Mouse (Mus musculus): ENCODE data around the gene Sltm. TPM values are rescaled to one million over a fixed set of nuclear protein-coding genes. Genes with fewer than 3 reads are reported as not detected.

Sltm gene
- 61.0 and 61.7 TPM in 2 replicates for polyA plus RNA-seq (2016; fragmentation: Nextera tagmentation; extraction: Ambion mirVana)

- Histone ChIP-seq H3K36me3 (replicated peaks) (peaks cover 10% of the 10 kb centered on the region), H3K4me3 (peak within 1 kb of the TSS; percentile 89), H3K27me3 (ENCODE audit: poor library complexity, severe bottlenecking) (no peaks in the 10 kb centered on the region), H3K27ac (peak within 1 kb of the TSS; percentile 99), H3K9me3 (no peaks in the 10 kb centered on the region), H3K4me1 (peaks cover 21% of the 10 kb centered on the region)
- under 1% methylated on average over 74 of the region's 75 CpGs for WGBS
- peak; percentile 98 for DNase-seq (ENCODE audit: extremely low spot score, low spot score)
These were observed at the start of gene Sltm for GRCm38 (mm10) chr9:70542305-70543041. Gene Sltm (plus strand): TSS chr9:70542754.

- Histone ChIP-seq H3K27me3 (ENCODE audit: poor library complexity, severe bottlenecking) (no peaks in the 10 kb centered on the region), H3K4me1 (no peaks in the 10 kb centered on the region), H3K9me3 (no peaks in the 10 kb centered on the region), H3K4me3 (no peak overlapping the region), H3K27ac (no peak overlapping the region), H3K36me3 (replicated peaks) (peaks cover 83% of the 10 kb centered on the region)
- WGBS, result 97% methylated on average over 2 of the region's 2 CpGs
- no peak for DNase-seq (ENCODE audit: extremely low spot score, low spot score)
These were observed 49.5 kb upstream of the Sltm start for GRCm38 (mm10) chr9:70493038-70493437.

- DNase-seq (ENCODE audit: extremely low spot score, low spot score), result no peak
- peaks cover 72% of the 10 kb centered on the region for H3K36me3 ChIP-seq (replicated peaks)
- H3K9me3 ChIP-seq, result no peaks in the 10 kb centered on the region
- H3K4me1 ChIP-seq, result peaks cover 3% of the 10 kb centered on the region
- H3K4me3 ChIP-seq, result no peak overlapping the region
- no peaks in the 10 kb centered on the region for H3K27me3 ChIP-seq (ENCODE audit: poor library complexity, severe bottlenecking)
- no peak overlapping the region for H3K27ac ChIP-seq
These were observed 45.6 kb upstream of the Sltm start for GRCm38 (mm10) chr9:70496990-70497389.

- WGBS, result 46% methylated on average over 10 of the region's 10 CpGs
- DNase-seq (ENCODE audit: extremely low spot score, low spot score), result no peak
- Histone ChIP-seq H3K9me3 (no peaks in the 10 kb centered on the region), H3K4me1 (peaks cover 15% of the 10 kb centered on the region), H3K36me3 (replicated peaks) (peaks cover 31% of the 10 kb centered on the region), H3K4me3 (peak overlapping the region; percentile 98), H3K27me3 (ENCODE audit: poor library complexity, severe bottlenecking) (no peaks in the 10 kb centered on the region), H3K27ac (peak overlapping the region; percentile 99)
These were observed 40.1 kb upstream of the Sltm start for GRCm38 (mm10) chr9:70502284-70503014.

GRCm38 (mm10) chr9:70503015-70503603 lies 39.4 kb upstream of the Sltm start:
- peaks cover 25% of the 10 kb centered on the region for H3K36me3 ChIP-seq (replicated peaks)
- peaks cover 15% of the 10 kb centered on the region for H3K4me1 ChIP-seq
- H3K9me3 ChIP-seq, result no peaks in the 10 kb centered on the region
- peak; percentile 69 for DNase-seq (ENCODE audit: extremely low spot score, low spot score)
- H3K27me3 ChIP-seq (ENCODE audit: poor library complexity, severe bottlenecking), result no peaks in the 10 kb centered on the region
- peak overlapping the region; percentile 99 for H3K27ac ChIP-seq
- WGBS, result 0% methylated on average over 52 of the region's 70 CpGs
- peak overlapping the region; percentile 98 for H3K4me3 ChIP-seq

GRCm38 (mm10) chr9:70503626-70504041 lies 38.9 kb upstream of the Sltm start, which contains the start of gene Rnf111:
Gene Rnf111 (minus strand): TSS chr9:70503725.
- peaks cover 15% of the 10 kb centered on the region for H3K4me1 ChIP-seq
- peaks cover 20% of the 10 kb centered on the region for H3K36me3 ChIP-seq (replicated peaks)
- peak; percentile 94 for DNase-seq (ENCODE audit: extremely low spot score, low spot score)
- under 1% methylated on average over 45 of the region's 45 CpGs for WGBS
- no peaks in the 10 kb centered on the region for H3K27me3 ChIP-seq (ENCODE audit: poor library complexity, severe bottlenecking)
- H3K4me3 ChIP-seq, result peak within 1 kb of the TSS; percentile 98
- H3K27ac ChIP-seq, result peak within 1 kb of the TSS; percentile 99
- no peaks in the 10 kb centered on the region for H3K9me3 ChIP-seq

GRCm38 (mm10) chr9:70506186-70506585 lies 36.4 kb upstream of the Sltm start:
- no peaks in the 10 kb centered on the region for H3K27me3 ChIP-seq (ENCODE audit: poor library complexity, severe bottlenecking)
- H3K27ac ChIP-seq, result no peak overlapping the region
- peaks cover 3% of the 10 kb centered on the region for H3K36me3 ChIP-seq (replicated peaks)
- WGBS, result 82% methylated on average over 2 of the region's 2 CpGs
- H3K4me1 ChIP-seq, result peaks cover 15% of the 10 kb centered on the region
- DNase-seq (ENCODE audit: extremely low spot score, low spot score), result no peak
- H3K9me3 ChIP-seq, result no peaks in the 10 kb centered on the region
- no peak overlapping the region for H3K4me3 ChIP-seq

- Histone ChIP-seq H3K9me3 (no peaks in the 10 kb centered on the region), H3K27ac (no peak overlapping the region), H3K4me1 (peaks cover 13% of the 10 kb centered on the region), H3K36me3 (replicated peaks) (no peaks in the 10 kb centered on the region), H3K4me3 (no peak overlapping the region), H3K27me3 (ENCODE audit: poor library complexity, severe bottlenecking) (no peaks in the 10 kb centered on the region)
- WGBS, result 80% methylated on average over 8 of the region's 8 CpGs
- DNase-seq (ENCODE audit: extremely low spot score, low spot score), result no peak
These were observed 35.8 kb upstream of the Sltm start for GRCm38 (mm10) chr9:70506787-70507186.

- Histone ChIP-seq H3K36me3 (replicated peaks) (no peaks in the 10 kb centered on the region), H3K9me3 (no peaks in the 10 kb centered on the region), H3K27ac (no peak overlapping the region), H3K27me3 (ENCODE audit: poor library complexity, severe bottlenecking) (no peaks in the 10 kb centered on the region), H3K4me1 (no peaks in the 10 kb centered on the region), H3K4me3 (no peak overlapping the region)
- no peak for DNase-seq (ENCODE audit: extremely low spot score, low spot score)
- WGBS, result 87% methylated on average over 4 of the region's 4 CpGs
These were observed 32.5 kb upstream of the Sltm start for GRCm38 (mm10) chr9:70509906-70510525.

- H3K4me3 ChIP-seq, result no peak overlapping the region
- DNase-seq (ENCODE audit: extremely low spot score, low spot score), result no peak
- H3K36me3 ChIP-seq (replicated peaks), result no peaks in the 10 kb centered on the region
- H3K27ac ChIP-seq, result no peak overlapping the region
- H3K27me3 ChIP-seq (ENCODE audit: poor library complexity, severe bottlenecking), result no peaks in the 10 kb centered on the region
- WGBS, result 65% methylated on average over 10 of the region's 10 CpGs
- H3K9me3 ChIP-seq, result no peaks in the 10 kb centered on the region
- H3K4me1 ChIP-seq, result no peaks in the 10 kb centered on the region
These were observed 31.5 kb upstream of the Sltm start for GRCm38 (mm10) chr9:70510998-70511583.

- 84% methylated on average over 7 of the region's 7 CpGs for WGBS
- Histone ChIP-seq H3K27me3 (ENCODE audit: poor library complexity, severe bottlenecking) (no peaks in the 10 kb centered on the region), H3K4me1 (no peaks in the 10 kb centered on the region), H3K27ac (no peak overlapping the region), H3K36me3 (replicated peaks) (no peaks in the 10 kb centered on the region), H3K4me3 (no peak overlapping the region), H3K9me3 (no peaks in the 10 kb centered on the region)
- no peak for DNase-seq (ENCODE audit: extremely low spot score, low spot score)
These were observed 30.9 kb upstream of the Sltm start for GRCm38 (mm10) chr9:70511681-70512080.

- Histone ChIP-seq H3K27me3 (ENCODE audit: poor library complexity, severe bottlenecking) (no peaks in the 10 kb centered on the region), H3K9me3 (no peaks in the 10 kb centered on the region), H3K4me3 (no peak overlapping the region), H3K4me1 (no peaks in the 10 kb centered on the region), H3K27ac (no peak overlapping the region), H3K36me3 (replicated peaks) (no peaks in the 10 kb centered on the region)
- 87% methylated on average over 3 of the region's 3 CpGs for WGBS
- no peak for DNase-seq (ENCODE audit: extremely low spot score, low spot score)
These were observed 21.9 kb upstream of the Sltm start for GRCm38 (mm10) chr9:70520651-70521050.
